Comparison of ENCODE assay signal across 7 mouse cellular contexts in the genomic region with DNA sequence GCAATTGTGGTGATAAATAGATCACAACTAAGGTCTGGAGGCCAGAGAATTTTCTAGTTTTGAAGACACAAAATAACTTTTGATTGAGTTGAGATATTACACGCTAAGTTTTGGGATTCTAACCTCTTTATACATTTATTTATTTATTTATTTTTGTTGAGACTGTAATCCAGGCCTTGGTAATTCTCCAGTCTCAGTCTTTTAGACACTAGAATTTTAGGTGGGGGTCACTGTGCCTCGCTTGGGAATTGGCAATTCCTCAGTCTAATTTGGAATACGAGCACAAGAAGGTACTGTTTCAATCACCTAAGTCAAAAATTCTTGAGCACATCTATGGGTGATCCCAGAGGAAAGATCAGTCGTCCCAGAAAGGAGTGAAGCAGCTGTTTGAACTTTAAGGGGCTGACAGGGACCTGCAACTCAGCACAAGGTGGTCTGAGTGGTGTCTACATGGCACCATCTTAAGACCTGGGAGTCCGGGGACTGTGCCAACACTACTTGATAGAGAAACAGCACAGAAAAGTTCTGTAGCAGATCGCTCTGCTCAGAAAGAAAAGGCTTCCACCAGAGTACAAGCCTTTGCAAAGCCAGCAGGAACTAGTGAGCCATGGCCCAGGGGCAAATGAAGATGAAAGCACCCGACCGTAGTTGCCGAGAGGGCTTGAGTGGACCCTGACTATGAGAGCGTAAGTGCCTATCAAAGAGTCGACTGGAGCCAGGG. TPM values are rescaled to one million over a fixed set of nuclear protein-coding genes. Genes with fewer than 3 reads are reported as not detected.
DNase-seq lines count a peak whose midpoint lies in the region; ATAC-seq and TF ChIP-seq lines count a peak whose summit lies in the region.

No protein-coding gene starts in this region.

- H3K36me3 ChIP-seq in C2C12 (ENCODE audit: control insufficient read depth, insufficient read depth), result peaks cover 26% of the 10 kb centered on the region
- peaks cover 15% of the 10 kb centered on the region for H3K36me3 ChIP-seq in heart, embryonic 12.5 days
- peaks cover 22% of the 10 kb centered on the region for H3K36me3 ChIP-seq in limb, embryonic 10.5 days
- peaks cover 20% of the 10 kb centered on the region for H3K36me3 ChIP-seq in midbrain, embryonic 12.5 days

- peak overlapping the region; percentile 88 for H3K4me3 ChIP-seq in C2C12 (ENCODE audit: insufficient read depth, poor library complexity, severe bottlenecking)
- peak overlapping the region; percentile 89 for H3K4me3 ChIP-seq in heart, embryonic 12.5 days
- peak overlapping the region; percentile 83 for H3K4me3 ChIP-seq in limb, embryonic 10.5 days
- H3K4me3 ChIP-seq in midbrain, embryonic 12.5 days, result peak overlapping the region; percentile 81

- 34% methylated on average over 11 of the region's 11 CpGs for WGBS in heart, embryonic 12.5 days
- 38% methylated on average over 11 of the region's 11 CpGs for WGBS in limb, embryonic 10.5 days
- WGBS in midbrain, embryonic 12.5 days, result 38% methylated on average over 11 of the region's 11 CpGs

- H3K27ac ChIP-seq in heart, embryonic 12.5 days (ENCODE audit: poor library complexity, severe bottlenecking), result peak overlapping the region; percentile 2
- H3K27ac ChIP-seq in limb, embryonic 10.5 days, result peak overlapping the region; percentile 85
- no peak overlapping the region for H3K27ac ChIP-seq in midbrain, embryonic 12.5 days (replicated peaks)

- H3K4me2 ChIP-seq in heart, embryonic 12.5 days, result peak overlapping the region; percentile 81
- peak overlapping the region; percentile 93 for H3K4me2 ChIP-seq in midbrain, embryonic 12.5 days (replicated peaks)

- peak; percentile 28 for DNase-seq in 416B (ENCODE audit: low read depth)
- peak; percentile 34 to 39 for DNase-seq in cerebellum, postnatal 25 days
- peak; percentile 50 for DNase-seq in limb, embryonic 10.5 days (ENCODE audit: low spot score)
- DNase-seq in right cerebral cortex, postnatal 14 days, result no peak

- H3K79me2 ChIP-seq in C2C12 (ENCODE audit: control insufficient read depth, insufficient read depth), result peaks cover 59% of the 10 kb centered on the region

- TF ChIP-seq CTCF in C2C12 (IDR thresholded peaks at IDR 0.05; ENCODE audit: control insufficient read depth, insufficient read depth, insufficient read length), result no peak

- peak overlapping the region; percentile 81 for H3K9ac ChIP-seq in heart, embryonic 12.5 days
- peak overlapping the region; percentile 75 for H3K9ac ChIP-seq in midbrain, embryonic 12.5 days (replicated peaks)

- no peaks in the 10 kb centered on the region for H3K27me3 ChIP-seq in C2C12 (ENCODE audit: control insufficient read depth, insufficient read depth, insufficient read length)
- H3K27me3 ChIP-seq in heart, embryonic 12.5 days (replicated peaks), result no peaks in the 10 kb centered on the region
- no peaks in the 10 kb centered on the region for H3K27me3 ChIP-seq in limb, embryonic 10.5 days (ENCODE audit: low read depth, poor library complexity, severe bottlenecking)
- no peaks in the 10 kb centered on the region for H3K27me3 ChIP-seq in midbrain, embryonic 12.5 days

- H3ac ChIP-seq in C2C12 (ENCODE audit: control insufficient read depth, insufficient read length, low read depth), result peak overlapping the region; percentile 100

- ATAC-seq in heart, embryonic 12.5 days (ENCODE audit: insufficient number of reproducible peaks, low FRiP score), result peak; percentile 63; the same call in 1 of the 2 replicates
- ATAC-seq in midbrain, embryonic 12.5 days (ENCODE audit: low FRiP score, low read depth), result peak; percentile 67

- H3K79me3 ChIP-seq in C2C12 (ENCODE audit: low read depth), result peaks cover 34% of the 10 kb centered on the region

- peaks cover 9% of the 10 kb centered on the region for H3K4me1 ChIP-seq in heart, embryonic 12.5 days (replicated peaks)
- peaks cover 13% of the 10 kb centered on the region for H3K4me1 ChIP-seq in limb, embryonic 10.5 days
- H3K4me1 ChIP-seq in midbrain, embryonic 12.5 days, result peaks cover 13% of the 10 kb centered on the region

- H3K9me3 ChIP-seq in heart, embryonic 12.5 days (replicated peaks), result no peaks in the 10 kb centered on the region
- no peaks in the 10 kb centered on the region for H3K9me3 ChIP-seq in limb, embryonic 10.5 days (replicated peaks)
- no peaks in the 10 kb centered on the region for H3K9me3 ChIP-seq in midbrain, embryonic 12.5 days

TF ChIP-seq in C2C12, 6 proteins besides CTCF, POLR2A, EP300 and RAD21:
- TF ChIP-seq CEBPB (IDR thresholded peaks at IDR 0.05; ENCODE audit: low read depth) (no peak), USF1 (IDR thresholded peaks at IDR 0.05; ENCODE audit: low read depth) (no peak), FOSL1 (IDR thresholded peaks at IDR 0.05; ENCODE audit: insufficient read depth, low read length, poor library complexity, severe bottlenecking) (no peak)

RNA-seq across cellular contexts. Expression of gene Nol10, which starts 0.8 kb away (rescaled TPM):
- polyA plus RNA-seq in C2C12 (2012; fragmentation: generic; extraction: Trizol), result 20.3 TPM
- 16.6 and 18.3 TPM in 2 replicates for polyA plus RNA-seq in heart, embryonic 12.5 days (2016; fragmentation: Nextera tagmentation; extraction: Ambion mirVana)
- 39.7 and 46.9 TPM in 2 replicates for polyA plus RNA-seq in limb, embryonic 10.5 days (2016; fragmentation: Nextera tagmentation; extraction: Ambion mirVana)
- 30.5 and 30.6 TPM in 2 replicates for polyA plus RNA-seq in midbrain, embryonic 12.5 days (2016; fragmentation: Nextera tagmentation; extraction: Ambion mirVana)

RNA-seq across cellular contexts. Expression of gene Atp6v1c2, which starts 18.3 kb away (rescaled TPM):
- 0.35 TPM for polyA plus RNA-seq in C2C12 (2012; fragmentation: generic; extraction: Trizol)
- 0.22 TPM in 2 replicates for polyA plus RNA-seq in heart, embryonic 12.5 days (2016; fragmentation: Nextera tagmentation; extraction: Ambion mirVana)
- 0.36 and 0.49 TPM in 2 replicates for polyA plus RNA-seq in limb, embryonic 10.5 days (2016; fragmentation: Nextera tagmentation; extraction: Ambion mirVana)
- 0.30 and 0.55 TPM in 2 replicates for polyA plus RNA-seq in midbrain, embryonic 12.5 days (2016; fragmentation: Nextera tagmentation; extraction: Ambion mirVana)
